Mouse (Mus musculus): ENCODE measurements around the gene Nkapd1. TPM values are rescaled to one million over a fixed set of nuclear protein-coding genes. Genes with fewer than 3 reads are reported as not detected.

Gene Nkapd1
- polyA plus RNA-seq, 1 experiment from 2014 or later: 25.4 TPM

DNA sequence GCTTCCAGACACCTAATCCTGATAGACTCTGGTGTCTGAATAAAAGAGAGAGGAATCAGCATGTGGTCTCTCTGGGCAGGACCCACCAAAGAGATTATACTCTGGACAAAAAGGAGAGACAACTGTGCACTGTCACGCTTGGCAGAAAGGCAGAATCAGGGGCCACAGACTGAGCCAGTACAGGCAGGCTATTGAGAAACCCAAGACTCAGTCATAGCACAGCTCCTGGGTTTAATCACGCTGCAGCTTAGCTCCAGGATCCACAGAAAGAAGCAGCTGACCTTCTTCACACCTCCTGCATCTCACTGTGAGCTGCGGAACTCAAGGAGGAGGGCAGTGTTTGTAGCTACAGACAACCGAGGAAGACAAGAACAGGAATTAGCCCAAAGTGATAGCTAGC lies 36.9 kb downstream of the Nkapd1 start:
- H3K27me3 ChIP-seq: no peaks in the 10 kb centered on the region
- DNase-seq (ENCODE audit: low read depth, low spot score) (peak; percentile 57), ATAC-seq (peak; percentile 80)
- in situ Hi-C loops (cut with MboI; ENCODE audit: low pct_unique_long_range_greater_than_20kb): no loop called here
- ChIA-PET CTCF (interaction anchor here (1.0 kb wide), 1 partner anchor 12 kb away, joined by 4 read pairs; no protein-coding TSS in a partner anchor), POLR2A (interaction anchor here (0.6 kb wide), 1 partner anchor 18 kb away, joined by 3 read pairs; no protein-coding TSS in a partner anchor)
- no peak for TF ChIP-seq CTCF (IDR thresholded peaks at IDR 0.05)

GRCm38 (mm10) chr9:50569599-50570525 lies 47.4 kb downstream of the Nkapd1 start:
- DNase-seq (ENCODE audit: low read depth, low spot score) (no peak), ATAC-seq (peak; percentile 88)
- POLR2A ChIA-PET: interaction anchor here (0.7 kb wide), 1 partner anchor 22 kb away, joined by 3 read pairs; no protein-coding TSS in a partner anchor
- no peaks in the 10 kb centered on the region for H3K27me3 ChIP-seq
- TF ChIP-seq CTCF (IDR thresholded peaks at IDR 0.05): no peak
- in situ Hi-C loops (cut with MboI; ENCODE audit: low pct_unique_long_range_greater_than_20kb): no loop called here
- CTCF ChIA-PET: interaction anchor here (1.3 kb wide), 1 partner anchor 41 kb away, joined by 3 read pairs; no protein-coding TSS in a partner anchor

DNA sequence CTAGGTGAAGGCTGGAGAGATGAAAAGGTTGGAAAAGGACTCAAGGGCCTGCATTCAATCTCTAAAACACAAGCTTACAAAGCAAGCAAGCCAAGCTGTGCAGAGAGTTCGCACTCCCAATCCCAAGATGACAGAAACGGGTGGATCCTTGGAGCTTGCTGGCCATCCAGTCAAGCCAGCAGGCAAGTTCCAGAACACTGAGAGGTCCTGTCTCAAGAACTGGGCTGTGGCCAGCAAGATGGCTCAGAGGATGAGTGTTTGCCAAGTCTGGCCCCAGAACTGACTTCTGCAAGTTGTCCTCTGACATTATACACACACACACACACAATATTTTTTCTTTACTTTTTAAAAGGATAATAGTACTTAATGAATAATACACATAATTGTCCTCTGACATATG lies 49.4 kb downstream of the Nkapd1 start:
- H3K27me3 ChIP-seq: no peaks in the 10 kb centered on the region
- CTCF ChIA-PET: interaction anchor here (2.9 kb wide), 1 partner anchor 31 kb away, joined by 9 read pairs; no protein-coding TSS in a partner anchor
- in situ Hi-C loops (cut with MboI; ENCODE audit: low pct_unique_long_range_greater_than_20kb): no loop called here
- POLR2A ChIA-PET: no interaction called here
- DNase-seq (ENCODE audit: low read depth, low spot score) (no peak), ATAC-seq (no peak)
- TF ChIP-seq CTCF (IDR thresholded peaks at IDR 0.05): no peak

DNA sequence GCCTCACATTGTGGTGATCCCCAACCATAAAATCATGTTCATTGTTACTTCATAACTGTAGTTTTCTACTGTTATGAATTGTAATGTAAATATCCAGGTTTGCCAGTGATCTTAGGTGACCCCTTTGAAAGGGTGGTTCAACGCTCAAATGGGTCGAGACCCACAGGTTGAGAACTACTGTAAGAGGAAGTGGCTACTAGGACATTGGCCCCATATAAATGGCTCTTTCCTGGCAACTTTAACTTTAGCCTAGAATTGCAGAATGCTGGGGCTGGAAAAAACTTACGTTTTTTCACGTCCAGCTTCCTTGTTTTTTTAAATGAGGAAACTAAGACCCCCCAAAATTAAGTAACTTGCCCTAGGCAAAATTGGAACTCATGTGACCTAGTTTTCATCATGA lies 49.9 kb downstream of the Nkapd1 start:
- no peaks in the 10 kb centered on the region for H3K27me3 ChIP-seq
- no peak for TF ChIP-seq CTCF (IDR thresholded peaks at IDR 0.05)
- no peak for DNase-seq (ENCODE audit: low read depth, low spot score)
- in situ Hi-C loops (cut with MboI; ENCODE audit: low pct_unique_long_range_greater_than_20kb): no loop called here
- ChIA-PET CTCF (interaction anchor here (2.9 kb wide), 1 partner anchor 30 kb away, joined by 9 read pairs; no protein-coding TSS in a partner anchor), POLR2A (no interaction called here)
- no peak for ATAC-seq

- in situ Hi-C loops (cut with MboI; ENCODE audit: low pct_unique_long_range_greater_than_20kb): no loop called here
- no peak for DNase-seq (ENCODE audit: low read depth, low spot score)
- no peak for TF ChIP-seq CTCF (IDR thresholded peaks at IDR 0.05)
- no peak for ATAC-seq
- POLR2A ChIA-PET: interaction anchor here (1.1 kb wide), 1 partner anchor 13 kb away, joined by 4 read pairs; no protein-coding TSS in a partner anchor
- H3K27me3 ChIP-seq: no peaks in the 10 kb centered on the region
- CTCF ChIA-PET: interaction anchor here (1.1 to 2.9 kb wide), 3 partner anchors 17 to 29 kb away, joined by 3 to 9 read pairs (median 6); no protein-coding TSS in a partner anchor
Observed at GRCm38 (mm10) chr9:50565940-50566339, 51.3 kb downstream of the Nkapd1 start.

GRCm38 (mm10) chr9:50565173-50565572 lies 52.1 kb downstream of the Nkapd1 start:
- in situ Hi-C loops (cut with MboI; ENCODE audit: low pct_unique_long_range_greater_than_20kb): no loop called here
- CTCF ChIA-PET: interaction anchor here (1.1 to 1.6 kb wide), 3 partner anchors 17 to 37 kb away, joined by 3 to 6 read pairs (median 3); no protein-coding TSS in a partner anchor
- TF ChIP-seq CTCF (IDR thresholded peaks at IDR 0.05): no peak
- ATAC-seq (no peak), DNase-seq (ENCODE audit: low read depth, low spot score) (no peak)
- H3K27me3 ChIP-seq: no peaks in the 10 kb centered on the region
- POLR2A ChIA-PET: interaction anchor here (1.1 kb wide), 1 partner anchor 13 kb away, joined by 4 read pairs; no protein-coding TSS in a partner anchor

GRCm38 (mm10) chr9:50561918-50562360 lies 55.3 kb downstream of the Nkapd1 start:
- in situ Hi-C loops (cut with MboI; ENCODE audit: low pct_unique_long_range_greater_than_20kb): no loop called here
- DNase-seq (ENCODE audit: low read depth, low spot score) (no peak), ATAC-seq (no peak)
- POLR2A ChIA-PET: no interaction called here
- no peak for TF ChIP-seq CTCF (IDR thresholded peaks at IDR 0.05)
- peaks cover 17% of the 10 kb centered on the region for H3K27me3 ChIP-seq
- CTCF ChIA-PET: no interaction called here

DNA sequence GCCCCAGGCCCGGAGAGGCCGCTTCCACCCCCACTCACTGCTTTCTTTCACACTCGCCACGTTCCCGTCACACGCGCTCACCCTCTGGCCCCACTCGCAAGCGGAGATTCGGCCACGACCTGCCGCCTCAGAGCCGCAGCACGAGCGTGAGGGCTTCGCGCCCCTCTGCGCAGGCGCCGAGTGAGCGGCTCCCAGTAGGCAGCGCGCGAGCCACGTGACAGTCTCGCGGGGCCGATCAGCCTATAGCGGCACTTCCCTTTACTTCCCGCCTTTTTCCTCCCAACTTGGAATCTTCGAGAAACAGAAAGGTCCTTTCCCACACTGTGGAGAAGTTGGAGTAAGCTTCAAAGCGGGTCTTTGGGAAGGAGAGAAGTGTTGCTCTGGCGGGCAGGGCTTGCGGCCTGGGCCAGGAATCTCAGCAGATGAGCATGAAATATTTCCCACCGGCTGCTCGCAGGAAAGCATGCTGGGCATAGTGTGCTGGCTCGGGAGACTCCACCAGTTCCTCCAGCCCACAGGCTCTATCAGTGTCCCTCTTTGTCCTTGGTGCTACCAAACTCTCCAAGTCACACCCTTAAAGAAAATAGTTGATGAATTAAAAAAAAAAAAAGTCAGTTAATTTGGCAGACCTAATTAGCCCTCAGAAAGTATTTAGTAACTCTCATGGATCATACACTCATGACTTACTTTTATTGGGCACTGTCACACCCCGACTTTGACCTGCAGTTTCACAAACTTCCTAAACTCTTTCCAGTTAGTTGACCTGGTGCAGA lies 55.9 kb downstream of the Nkapd1 start, which contains the start of gene Tex12:
Gene Tex12 (minus strand): TSS at position 181 of the 773 bp plus-strand sequence.
- H3K27me3 ChIP-seq: peaks cover 20% of the 10 kb centered on the region
- ChIA-PET CTCF (no interaction called here), POLR2A (no interaction called here)
- ATAC-seq (no peak), DNase-seq (ENCODE audit: low read depth, low spot score) (no peak)
- in situ Hi-C loops (cut with MboI; ENCODE audit: low pct_unique_long_range_greater_than_20kb): no loop called here
- TF ChIP-seq CTCF (IDR thresholded peaks at IDR 0.05): no peak

Other genes with a start within 250 kb of the Nkapd1 start
- gene Plet1, start 122.9 kb downstream of the Nkapd1 start, polyA plus RNA-seq (2021): 0.08 TPM
- 65.9 TPM for gene Pts, start 88.7 kb downstream of the Nkapd1 start, polyA plus RNA-seq (2021)
- 3.6 TPM for gene Il18, start 62.6 kb downstream of the Nkapd1 start, polyA plus RNA-seq (2021)
- gene Bco2, start 62.3 kb downstream of the Nkapd1 start, polyA plus RNA-seq (2021): 0.22 TPM
- gene Tex12, start 56.1 kb downstream of the Nkapd1 start, polyA plus RNA-seq (2021): not detected
- 418 TPM for gene Sdhd, start 13.7 kb downstream of the Nkapd1 start, polyA plus RNA-seq (2021)
- 247 TPM for gene Timm8b, start 13.6 kb downstream of the Nkapd1 start, polyA plus RNA-seq (2021)
- 8.2 TPM for gene Pih1d2, start 143 bp downstream of the Nkapd1 start, polyA plus RNA-seq (2021)
- 134 TPM for gene Dlat, start 42.3 kb upstream of the Nkapd1 start, polyA plus RNA-seq (2021)
- gene Dixdc1, start 122.1 kb upstream of the Nkapd1 start, polyA plus RNA-seq (2021): 14.6 TPM
- 33.1 TPM for gene 2310030G06Rik, start 129.1 kb upstream of the Nkapd1 start, polyA plus RNA-seq (2021)
- 1,544 TPM for gene Cryab, start 133.9 kb upstream of the Nkapd1 start, polyA plus RNA-seq (2021)
- 12.9 TPM for gene Hspb2, start 134.9 kb upstream of the Nkapd1 start, polyA plus RNA-seq (2021)
- 6.5 TPM for gene Fdxacb1, start 150.8 kb upstream of the Nkapd1 start, polyA plus RNA-seq (2021)
- 27.5 TPM for gene Alg9, start 157.6 kb upstream of the Nkapd1 start, polyA plus RNA-seq (2021)
- 28.6 TPM for gene 1110032A03Rik, start 158.1 kb upstream of the Nkapd1 start, polyA plus RNA-seq (2021)
- 34.9 TPM for gene Ppp2r1b, start 227.8 kb upstream of the Nkapd1 start, polyA plus RNA-seq (2021)